Mouse (Mus musculus) midbrain, postnatal 0 days (tissue): Measurements from ENCODE around the gene Ppbp. TPM values are rescaled to one million over a fixed set of nuclear protein-coding genes. Genes with fewer than 3 reads are reported as not detected.

Source experiments
- ATAC-seq: fragments of 200-750 bp; cut with Nextera tagmentation; 2 replicates; pipeline ENCODE4 v1.8.0; 2017; ENCODE audit warnings: moderate number of reproducible peaks, mild to moderate bottlenecking, moderate TSS enrichment, moderate library complexity; ENCODE audit not compliant: low FRiP score
- DNase-seq: peaks from one replicate; pipeline ENCODE4 v3.0.0-alpha.2; 2015; ENCODE audit warnings: low spot score
- H3K27ac ChIP-seq: fragments of 300-500 bp; sonication (generic); 2 replicates; pipeline ENCODE4 v1.5.1; 2014; ENCODE audit warnings: low read depth, mild to moderate bottlenecking, low read length, mixed read lengths
- H3K27me3 ChIP-seq: fragments of 300-500 bp; sonication (generic); 2 replicates; pipeline ENCODE4 v1.6.1; 2014; ENCODE audit warnings: low read length, control low read depth, mixed read lengths; ENCODE audit not compliant: insufficient read depth
- H3K36me3 ChIP-seq: fragments of 300-500 bp; sonication (generic); 2 replicates; pipeline ENCODE4 v1.6.1; 2014; ENCODE audit warnings: low read length, control low read depth, mixed read lengths; ENCODE audit not compliant: insufficient read depth
- H3K4me1 ChIP-seq: fragments of 300-500 bp; sonication (generic); 2 replicates; pipeline ENCODE4 v1.6.1; 2014; ENCODE audit warnings: mild to moderate bottlenecking, control low read depth, antibody characterized with exemption, low read length, mixed read lengths; ENCODE audit not compliant: insufficient read depth
- H3K4me2 ChIP-seq: fragments of 300-500 bp; sonication (generic); 2 replicates; pipeline ENCODE4 v1.6.1; 2014; ENCODE audit warnings: low read depth, mild to moderate bottlenecking, low read length, mixed read lengths; ENCODE audit not compliant: poor library complexity, severe bottlenecking
- H3K4me3 ChIP-seq: fragments of 300-500 bp; sonication (generic); 2 replicates; pipeline ENCODE4 v1.5.1; 2014; ENCODE audit warnings: low read depth, mild to moderate bottlenecking, low read length, moderate library complexity
- H3K9ac ChIP-seq: fragments of 300-500 bp; sonication (generic); replicated peaks from 2 replicates; pipeline ENCODE4 v1.6.1; 2014; ENCODE audit warnings: mild to moderate bottlenecking, low read length, moderate library complexity, mixed read lengths; ENCODE audit not compliant: poor library complexity, severe bottlenecking
- H3K9me3 ChIP-seq: fragments of 300-500 bp; sonication (generic); 2 replicates; pipeline ENCODE4 v1.6.1; 2016; ENCODE audit warnings: low read length, control low read depth
- CTCF ChIP-seq: IDR thresholded peaks from 2 replicates; pipeline ENCODE4 v1.5.1; 2016; ENCODE audit warnings: antibody characterized with exemption, mild to moderate bottlenecking
- WGBS: fragments of 180-500 bp; shearing (Covaris S2); extraction: QIAGEN DNeasy Blood & Tissue Kit; methylation state at CpG from one replicate; pipeline ENCODE4 v1.1.7; 2014; 5-methylcytosine and 5-hydroxymethylcytosine counted together
- polyA plus RNA-seq: library from polyadenylated mRNA; unstranded; fragments of >200 nt; fragmentation: Nextera tagmentation; extraction: Ambion mirVana; gene quantifications from 2 replicates; pipeline ENCODE4 v1.2.1, GENCODE M21; 2015
- total RNA-seq: library from RNA; depleted of rRNA; stranded (reverse); fragments of >200 nt; gene quantifications from 2 replicates; pipeline ENCODE4 v1.2.3, GENCODE M21; 2014

The Ppbp gene
- total and polyA plus RNA-seq, 2 experiments from 2014 or later: 0.19 TPM; not detected in 1

DNA sequence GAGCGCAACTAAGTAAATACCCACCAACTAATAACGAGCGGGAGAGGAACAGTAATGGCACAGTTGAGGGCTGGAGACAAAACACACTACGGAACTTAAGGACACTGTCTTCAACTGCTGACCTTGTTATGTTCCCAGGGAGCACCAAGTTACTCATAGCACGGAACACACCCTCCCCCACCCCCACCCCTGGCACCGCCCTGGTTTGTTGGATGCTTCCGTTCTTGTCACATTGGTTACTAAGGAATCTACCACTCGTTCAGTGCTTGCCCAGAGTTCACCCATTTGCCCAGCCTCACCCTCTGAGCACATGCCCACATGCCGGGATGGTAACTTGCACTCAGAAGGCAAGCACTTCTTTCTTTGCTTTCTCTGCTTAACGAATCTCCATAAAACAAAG is 9.3 kb downstream of the Ppbp start:
- TF ChIP-seq CTCF: no peak
- ATAC-seq (no peak), DNase-seq (no peak)
- Histone ChIP-seq H3K9me3 (no peaks in the 10 kb centered on the region), H3K4me2 (no peak overlapping the region), H3K27me3 (no peaks in the 10 kb centered on the region), H3K4me3 (no peak overlapping the region), H3K9ac (no peak overlapping the region), H3K36me3 (no peaks in the 10 kb centered on the region), H3K4me1 (no peaks in the 10 kb centered on the region), H3K27ac (no peak overlapping the region)
- 86% methylated on average over 10 of the region's 10 CpGs for WGBS

DNA sequence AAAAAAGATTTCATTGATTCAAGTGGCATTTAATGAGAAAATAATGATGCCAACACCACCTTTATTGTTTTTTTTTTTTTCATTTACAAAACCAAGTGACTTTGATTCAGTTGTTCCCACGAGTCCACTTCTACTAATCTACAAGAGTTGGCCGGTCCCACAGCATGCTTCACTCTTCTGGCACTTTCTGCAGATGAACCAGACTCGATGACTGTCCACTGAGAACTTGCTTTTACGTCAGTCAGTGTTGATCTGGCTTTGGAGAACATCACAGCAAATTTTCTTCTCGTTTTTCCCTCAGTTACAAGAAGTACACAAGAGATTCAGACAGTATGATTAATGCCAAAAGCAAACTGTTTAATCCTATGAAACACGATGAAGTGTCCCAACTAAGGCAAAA is 10.5 kb downstream of the Ppbp start:
- H3K4me2 ChIP-seq: no peak overlapping the region
- no peak overlapping the region for H3K4me3 ChIP-seq
- no peaks in the 10 kb centered on the region for H3K36me3 ChIP-seq
- no peaks in the 10 kb centered on the region for H3K27me3 ChIP-seq
- H3K9ac ChIP-seq: no peak overlapping the region
- no peaks in the 10 kb centered on the region for H3K9me3 ChIP-seq
- no peaks in the 10 kb centered on the region for H3K4me1 ChIP-seq
- WGBS: 83% methylated on average over 6 of the region's 6 CpGs
- no peak for TF ChIP-seq CTCF
- DNase-seq (no peak), ATAC-seq (no peak)
- no peak overlapping the region for H3K27ac ChIP-seq

DNA sequence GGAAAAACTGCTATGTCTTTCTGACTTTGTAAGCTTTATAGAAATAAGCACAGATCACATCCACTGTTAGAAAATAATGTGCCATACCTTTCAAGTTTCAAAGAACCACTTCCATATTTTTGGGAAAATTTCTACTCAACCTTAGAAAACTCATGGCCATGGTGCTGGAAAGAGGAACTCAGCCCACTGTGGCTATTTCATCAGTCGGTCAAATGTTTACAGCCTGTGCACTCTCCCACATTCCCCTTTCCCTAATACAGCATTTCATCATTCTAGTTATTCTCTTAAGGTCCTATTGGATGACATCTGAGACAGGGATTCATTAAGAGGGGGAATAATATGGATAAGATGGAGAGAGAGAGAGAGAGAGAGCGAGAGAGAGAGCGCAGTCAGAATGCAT is 15.4 kb downstream of the Ppbp start:
- no peak for DNase-seq
- no peak for ATAC-seq
- no peaks in the 10 kb centered on the region for H3K9me3 ChIP-seq
- no peak overlapping the region for H3K4me2 ChIP-seq
- H3K27me3 ChIP-seq: no peaks in the 10 kb centered on the region
- no peaks in the 10 kb centered on the region for H3K36me3 ChIP-seq
- no peak for TF ChIP-seq CTCF
- no peak overlapping the region for H3K4me3 ChIP-seq
- no peak overlapping the region for H3K27ac ChIP-seq
- H3K4me1 ChIP-seq: peaks cover 3% of the 10 kb centered on the region
- no peak overlapping the region for H3K9ac ChIP-seq
- 89% methylated on average over 3 of the region's 3 CpGs for WGBS

DNA sequence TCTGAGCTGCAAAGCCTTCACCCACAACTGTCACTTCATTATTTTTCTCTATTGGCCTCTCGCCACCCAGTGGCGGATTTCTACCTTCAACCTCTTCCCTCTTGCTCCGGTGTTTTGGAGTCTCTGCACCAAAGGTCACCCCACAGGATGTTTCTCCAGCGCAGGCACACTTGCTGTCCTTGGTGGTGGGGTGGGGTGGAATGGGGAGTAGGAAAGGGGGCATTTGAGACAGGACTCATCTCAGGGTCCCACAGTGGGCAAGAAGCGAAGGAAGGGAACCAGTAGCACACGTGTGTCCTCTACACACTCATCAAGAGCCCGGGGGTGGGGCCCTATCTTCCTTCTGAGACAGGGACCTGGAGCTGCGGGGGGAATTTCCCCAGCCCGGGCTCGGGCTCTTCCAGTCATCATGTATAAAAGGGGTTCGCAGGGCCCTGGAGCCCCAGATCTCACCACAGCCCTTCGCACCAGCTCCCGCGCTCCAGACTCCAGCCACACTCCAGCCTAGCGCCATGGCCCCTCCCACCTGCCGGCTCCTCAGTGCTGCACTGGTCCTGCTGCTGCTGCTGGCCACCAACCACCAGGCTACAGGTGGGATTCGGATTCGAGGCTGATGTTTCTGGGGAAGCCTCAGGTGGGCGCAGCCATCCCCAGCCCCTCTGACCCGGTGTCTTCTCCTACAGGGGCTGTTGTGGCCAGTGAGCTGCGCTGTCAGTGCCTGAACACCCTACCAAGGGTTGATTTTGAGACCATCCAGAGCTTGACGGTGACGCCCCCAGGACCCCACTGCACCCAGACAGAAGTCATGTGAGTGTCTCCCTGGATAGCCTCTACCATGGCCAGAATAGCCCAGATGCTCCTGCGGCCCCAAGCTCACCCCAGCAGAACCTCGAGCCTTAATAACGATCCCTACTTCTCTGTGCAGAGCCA is 17.6 kb downstream of the Ppbp start, which contains the start of gene Cxcl3:
Gene Cxcl3 (plus strand): TSS at position 445 of the 930 bp plus-strand sequence.
- Histone ChIP-seq H3K36me3 (no peaks in the 10 kb centered on the region), H3K4me3 (peak within 1 kb of the TSS; percentile 36), H3K9me3 (no peaks in the 10 kb centered on the region), H3K4me2 (peak within 1 kb of the TSS; percentile 82), H3K9ac (peak within 1 kb of the TSS; percentile 46), H3K27ac (no peak within 1 kb of the TSS), H3K4me1 (peaks cover 3% of the 10 kb centered on the region), H3K27me3 (no peaks in the 10 kb centered on the region)
- WGBS: 19% methylated on average over 24 of the region's 26 CpGs
- ATAC-seq: peak; percentile 85
- peak; percentile 60 for DNase-seq
- TF ChIP-seq CTCF: peak; percentile 72

DNA sequence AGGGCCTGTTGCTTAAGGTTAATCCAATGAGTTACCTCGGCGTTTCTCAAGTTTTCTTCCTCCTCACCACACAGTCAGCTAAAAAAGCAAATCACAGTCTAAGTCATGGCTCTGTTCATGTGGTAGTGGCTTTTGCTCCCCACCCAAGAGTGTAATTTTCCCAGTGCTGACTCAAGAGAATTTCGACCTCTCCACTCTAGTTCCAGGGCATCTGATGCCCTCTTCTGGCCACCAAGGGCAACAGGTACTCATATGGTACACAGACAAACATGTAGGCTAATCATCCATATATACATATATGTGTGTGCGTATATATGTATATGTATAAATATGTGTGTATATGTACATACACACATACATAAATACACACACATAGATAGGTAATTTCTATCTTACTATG is 19.8 kb downstream of the Ppbp start:
- Histone ChIP-seq H3K27ac (no peak overlapping the region), H3K4me2 (no peak overlapping the region), H3K4me3 (no peak overlapping the region), H3K27me3 (no peaks in the 10 kb centered on the region), H3K9me3 (no peaks in the 10 kb centered on the region), H3K4me1 (peaks cover 3% of the 10 kb centered on the region), H3K36me3 (no peaks in the 10 kb centered on the region), H3K9ac (no peak overlapping the region)
- 78% methylated on average over 4 of the region's 4 CpGs for WGBS
- TF ChIP-seq CTCF: peak; percentile 49
- ATAC-seq (no peak), DNase-seq (peak; percentile 23)

GRCm38 (mm10) chr5:90789306-90790073 is 21.2 kb downstream of the Ppbp start:
- H3K4me2 ChIP-seq: no peak overlapping the region
- H3K36me3 ChIP-seq: no peaks in the 10 kb centered on the region
- no peaks in the 10 kb centered on the region for H3K27me3 ChIP-seq
- ATAC-seq (no peak), DNase-seq (no peak)
- no peaks in the 10 kb centered on the region for H3K9me3 ChIP-seq
- H3K4me3 ChIP-seq: no peak overlapping the region
- H3K4me1 ChIP-seq: peaks cover 3% of the 10 kb centered on the region
- H3K9ac ChIP-seq: no peak overlapping the region
- TF ChIP-seq CTCF: no peak
- WGBS: 87% methylated on average over 11 of the region's 11 CpGs
- no peak overlapping the region for H3K27ac ChIP-seq
